Mouse (Mus musculus) urinary bladder, postnatal 0 days (tissue): ENCODE data around the gene Zfp141. TPM values are rescaled to one million over a fixed set of nuclear protein-coding genes. Genes with fewer than 3 reads are reported as not detected.

Source experiments
- polyA plus RNA-seq: library from polyadenylated mRNA; unstranded; fragments of >200 nt; fragmentation: Nextera tagmentation; extraction: Ambion mirVana; gene quantifications from 2 replicates; pipeline ENCODE4 v1.2.1, GENCODE M21; 2015

The Zfp141 gene
- polyA plus RNA-seq: 2.3 and 3.2 TPM in 2 replicates

GRCm38 (mm10) chr7:42505588-42505987 lies at the start of gene Zfp141:
TSS of gene Zfp141 (minus strand) at chr7:42505740.

GRCm38 (mm10) chr7:42447850-42448249 lies 57.7 kb downstream of the Zfp141 start, which contains the start of gene 4933421I07Rik:
TSS of gene 4933421I07Rik (minus strand) at chr7:42448120.

Other genes starting within 250 kb of the Zfp141 start
- not detected in 2 replicates for gene Vmn2r61, start 245.7 kb downstream of the Zfp141 start, polyA plus RNA-seq
- not detected in 2 replicates for gene 4933421I07Rik, start 57.6 kb downstream of the Zfp141 start, polyA plus RNA-seq
- not detected in 2 replicates for gene Gm21028, start 72.8 kb upstream of the Zfp141 start, polyA plus RNA-seq
- 0.51 and 0.77 TPM in 2 replicates for gene Zfp977, start 86.8 kb upstream of the Zfp141 start, polyA plus RNA-seq
- gene Zfp976, start 136.8 kb upstream of the Zfp141 start, polyA plus RNA-seq: 0.79 and 1.0 TPM in 2 replicates
- gene Zfp975, start 187.0 kb upstream of the Zfp141 start, polyA plus RNA-seq: 2.8 and 3.3 TPM in 2 replicates
- not detected in 2 replicates for gene Gm17067, start 221.3 kb upstream of the Zfp141 start, polyA plus RNA-seq